Mouse (Mus musculus) lung, postnatal 0 days (tissue): Measurements from ENCODE around the gene Serpinb3d.
A peak's percentile ranks its signal among the peaks of the same experiment; 100 is the strongest.
"Not testable (repeated sequence)": the region's sequence is repeated elsewhere in the genome, so short reads cannot be mapped to it uniquely, and the experiment has no call there.

Source experiments
- CTCF ChIP-seq: IDR thresholded peaks from 2 replicates; pipeline ENCODE4 v1.5.1; 2016; ENCODE audit warnings: antibody characterized with exemption, mild to moderate bottlenecking
- EP300 ChIP-seq: IDR thresholded peaks from 2 replicates; pipeline ENCODE4 v1.6.1; 2016; ENCODE audit warnings: antibody characterized with exemption, mild to moderate bottlenecking, control low read depth

DNA sequence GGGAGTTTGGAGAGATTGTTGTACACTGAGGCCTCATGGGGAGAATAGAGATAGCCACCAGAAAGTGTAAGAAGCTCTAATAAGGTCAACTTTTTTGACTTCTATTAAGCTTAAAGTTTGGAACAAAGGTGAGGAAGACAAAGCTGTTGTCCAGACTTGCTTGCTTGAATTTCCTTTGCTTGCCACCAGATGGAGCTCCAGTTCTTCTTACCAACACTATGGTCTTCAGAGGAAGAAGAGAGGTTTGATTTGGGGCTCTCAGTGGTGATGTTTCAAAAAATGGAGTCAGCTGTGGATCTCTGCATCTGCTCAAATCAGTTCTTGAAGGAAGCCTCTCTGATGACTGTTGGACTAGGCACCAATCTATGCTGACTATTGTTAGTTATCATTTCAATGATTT, 44.1 kb upstream of the Serpinb3d start:
- TF ChIP-seq CTCF, result peak; percentile 28
- not testable (repeated sequence) for TF ChIP-seq EP300
